Mouse (Mus musculus) gastrocnemius, postnatal 25 days (tissue): ENCODE measurements around the gene Olfr1317. TPM values are rescaled to one million over a fixed set of nuclear protein-coding genes. Genes with fewer than 3 reads are reported as not detected.

Experiments
- DNase-seq: peaks from one replicate; pipeline ENCODE4 v3.0.0; 2022
- long read RNA-seq, 2 experiments: library from polyadenylated mRNA; stranded (forward); transcript quantifications; one replicate each; pipeline ENCODE4 v2.0.0; 2021
- total RNA-seq, 2 experiments: library from RNA; stranded (reverse); gene quantifications; 1 replicate in 1 of 2; 2 replicates in 1 of 2; pipeline ENCODE4 v1.2.3; 2021

Gene Olfr1317
- total RNA-seq, result not detected
- long read RNA-seq, experiment 1, result 0 reads
- long read RNA-seq, experiment 2, result 0 reads

- DNase-seq, result no peak
Measured at GRCm38 (mm10) chr2:112140029-112140428, at the start of gene Olfr1317. TSS of gene Olfr1317 (plus strand) at chr2:112140329.

DNA sequence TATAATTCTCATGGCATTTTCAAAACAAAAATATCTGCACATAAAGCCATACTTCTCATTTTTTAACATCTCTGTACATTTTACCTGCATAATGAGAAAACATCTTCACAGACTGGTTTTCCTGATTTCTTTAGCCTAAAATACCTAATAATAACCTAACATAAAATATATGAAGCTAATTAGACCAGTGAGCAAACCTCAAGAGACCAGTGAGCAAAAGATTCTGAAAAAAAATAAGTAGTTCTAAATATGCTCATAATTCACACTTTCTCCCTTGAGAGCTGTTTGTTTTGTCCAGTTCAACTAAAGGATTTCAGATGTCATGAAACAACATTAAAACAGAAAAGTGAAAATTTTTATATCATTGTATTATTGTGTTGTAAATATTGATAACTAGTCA lies 43.4 kb upstream of the Olfr1317 start, which contains the start of gene Olfr1314:
Gene Olfr1314, minus strand, starts transcription at position 101 of the 400 bp plus-strand sequence.
- no peak for DNase-seq

- DNase-seq, result no peak
Measured at GRCm38 (mm10) chr2:112115340-112115739, 24.8 kb upstream of the Olfr1317 start, which contains the start of gene Olfr1315-ps1. TSS of gene Olfr1315-ps1 (minus strand) at chr2:112115440.

- no peak for DNase-seq
Measured at GRCm38 (mm10) chr2:112134877-112135276, 5.3 kb upstream of the Olfr1317 start, which contains the start of gene Olfr1316. TSS of gene Olfr1316 (minus strand) at chr2:112134977.

DNA sequence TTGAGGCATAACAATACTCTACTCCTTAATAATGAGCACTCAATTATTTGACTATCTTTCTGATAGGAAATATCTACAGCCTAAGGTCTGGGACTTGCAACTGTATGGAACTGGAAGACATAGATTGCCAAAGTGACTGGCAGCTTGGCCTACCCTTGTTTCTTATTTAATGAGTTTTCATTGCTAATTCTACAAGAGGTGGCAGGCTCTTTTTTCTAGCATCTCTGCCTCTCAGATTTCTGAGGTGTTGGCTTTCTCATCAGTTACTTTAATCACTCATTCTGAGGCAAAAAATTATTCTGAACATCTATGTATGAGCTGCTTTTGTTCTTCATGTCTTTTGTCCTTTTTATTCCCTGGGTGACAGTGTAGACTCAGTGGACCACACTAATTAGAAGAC lies 13.8 kb downstream of the Olfr1317 start, which contains the start of gene Olfr1318:
Gene Olfr1318, plus strand, starts transcription at position 301 of the 400 bp plus-strand sequence.
- DNase-seq, result no peak

Other genes starting within 250 kb of the Olfr1317 start
- gene Olfr1306, start 224.1 kb upstream of the Olfr1317 start, total RNA-seq, result not detected
- gene Olfr1307, start 190.9 kb upstream of the Olfr1317 start, total RNA-seq, result not detected
- gene Olfr1308, start 175.4 kb upstream of the Olfr1317 start, total RNA-seq, result not detected
- not detected for gene Olfr1309, start 150.0 kb upstream of the Olfr1317 start, total RNA-seq
- not detected for gene Olfr1310, start 127.6 kb upstream of the Olfr1317 start, total RNA-seq
- not detected for gene Olfr1311, start 115.9 kb upstream of the Olfr1317 start, total RNA-seq
- gene Olfr1312, start 90.1 kb upstream of the Olfr1317 start, total RNA-seq, result not detected
- gene Olfr1313, start 62.5 kb upstream of the Olfr1317 start, total RNA-seq, result not detected
- gene Olfr1314, start 43.5 kb upstream of the Olfr1317 start, total RNA-seq, result not detected
- not detected for gene Olfr1315-ps1, start 24.9 kb upstream of the Olfr1317 start, total RNA-seq
- gene Olfr1316, start 5.4 kb upstream of the Olfr1317 start, total RNA-seq, result not detected
- gene Olfr1318, start 13.9 kb downstream of the Olfr1317 start, total RNA-seq, result not detected
- 1 to 10 TPM; 2.1 to 2.3 TPM for gene Lpcat4, start 99.1 kb downstream of the Olfr1317 start, total RNA-seq
- not detected for gene Nutm1, start 119.0 kb downstream of the Olfr1317 start, total RNA-seq
- 10 to 100 TPM; 49.2 to 55.4 TPM for gene Nop10, start 121.6 kb downstream of the Olfr1317 start, total RNA-seq
- 10 to 100 TPM; 22.7 to 23.0 TPM for gene Slc12a6, start 125.5 kb downstream of the Olfr1317 start, total RNA-seq
- 1 to 10 TPM in 1 of 2 experiments, under 1 TPM in 1; 0.56 to 1.2 TPM for gene Gm21985, start 126.0 kb downstream of the Olfr1317 start, total RNA-seq
- 10 to 100 TPM; 58.3 to 68.9 TPM for gene Emc4, start 227.7 kb downstream of the Olfr1317 start, total RNA-seq
- 1 to 10 TPM; 2.8 to 3.1 TPM for gene Katnbl1, start 238.9 kb downstream of the Olfr1317 start, total RNA-seq